Mouse (Mus musculus) E14TG2a.4 (cell line): ENCODE data around the gene Tmem189.
A peak's percentile ranks its signal among the peaks of the same experiment; 100 is the strongest.
"Not testable (repeated sequence)": the region's sequence is repeated elsewhere in the genome, so short reads cannot be mapped to it uniquely, and the experiment has no call there.

Experiments
- H3K27me3 ChIP-seq: 2 replicates; pipeline ENCODE4 v1.6.1; 2014; ENCODE audit warnings: low read length, control low read depth; ENCODE audit not compliant: insufficient read depth
- H3K36me3 ChIP-seq: 2 replicates; pipeline ENCODE4 v1.6.1; 2014; ENCODE audit warnings: low read length, control low read depth; ENCODE audit not compliant: insufficient read depth
- H3K4me1 ChIP-seq: replicated peaks from 2 replicates; pipeline ENCODE4 v1.6.1; 2014; ENCODE audit warnings: low read depth, low read length, control low read depth
- H3K4me3 ChIP-seq: replicated peaks from 2 replicates; pipeline ENCODE4 v1.5.1; 2014; ENCODE audit warnings: mild to moderate bottlenecking, low read length
- H3K9me3 ChIP-seq: 2 replicates; pipeline ENCODE4 v1.6.1; 2014; ENCODE audit warnings: low read length, control low read depth
- CTCF ChIP-seq: conservative IDR thresholded peaks from 2 replicates; pipeline ENCODE4 v1.5.1; 2014; ENCODE audit warnings: low read length
- NANOG ChIP-seq: IDR thresholded peaks from 2 replicates; pipeline ENCODE4 v1.6.1; 2014; ENCODE audit warnings: borderline replicate concordance, low read length, mixed read lengths
- POU5F1 ChIP-seq: IDR thresholded peaks from 2 replicates; pipeline ENCODE4 v1.6.1; 2014; ENCODE audit warnings: low read length, borderline replicate concordance

Tmem189 gene

DNA sequence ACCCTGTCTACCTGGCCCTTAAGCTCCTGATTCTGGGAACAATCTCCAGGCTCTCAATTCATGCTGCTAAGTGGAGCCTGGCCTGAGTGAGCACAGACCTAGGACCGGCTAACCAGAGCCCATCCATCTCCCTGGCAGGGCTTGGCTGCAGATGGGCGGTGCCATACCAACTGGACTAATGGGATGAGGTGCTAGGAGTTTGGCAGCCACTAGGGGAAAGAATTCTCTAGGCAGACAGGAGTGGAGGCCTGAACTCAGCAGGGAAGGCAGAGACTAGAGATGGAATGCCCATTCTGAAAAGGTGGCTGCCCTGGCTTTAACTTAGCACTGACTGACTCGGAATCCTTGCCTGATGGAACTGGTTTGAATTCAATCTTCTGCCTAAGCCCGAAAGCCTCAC, 43.2 kb downstream of the Tmem189 start:
- Histone ChIP-seq H3K4me3 (no peak overlapping the region), H3K4me1 (peaks cover 11% of the 10 kb centered on the region; the same call in 1 of the 2 replicates), H3K27me3 (no peaks in the 10 kb centered on the region), H3K9me3 (no peaks in the 10 kb centered on the region), H3K36me3 (peaks cover 74% of the 10 kb centered on the region)
- TF ChIP-seq NANOG (no peak), CTCF (peak; percentile 23; the same call in 1 of the 2 replicates), POU5F1 (no peak)

DNA sequence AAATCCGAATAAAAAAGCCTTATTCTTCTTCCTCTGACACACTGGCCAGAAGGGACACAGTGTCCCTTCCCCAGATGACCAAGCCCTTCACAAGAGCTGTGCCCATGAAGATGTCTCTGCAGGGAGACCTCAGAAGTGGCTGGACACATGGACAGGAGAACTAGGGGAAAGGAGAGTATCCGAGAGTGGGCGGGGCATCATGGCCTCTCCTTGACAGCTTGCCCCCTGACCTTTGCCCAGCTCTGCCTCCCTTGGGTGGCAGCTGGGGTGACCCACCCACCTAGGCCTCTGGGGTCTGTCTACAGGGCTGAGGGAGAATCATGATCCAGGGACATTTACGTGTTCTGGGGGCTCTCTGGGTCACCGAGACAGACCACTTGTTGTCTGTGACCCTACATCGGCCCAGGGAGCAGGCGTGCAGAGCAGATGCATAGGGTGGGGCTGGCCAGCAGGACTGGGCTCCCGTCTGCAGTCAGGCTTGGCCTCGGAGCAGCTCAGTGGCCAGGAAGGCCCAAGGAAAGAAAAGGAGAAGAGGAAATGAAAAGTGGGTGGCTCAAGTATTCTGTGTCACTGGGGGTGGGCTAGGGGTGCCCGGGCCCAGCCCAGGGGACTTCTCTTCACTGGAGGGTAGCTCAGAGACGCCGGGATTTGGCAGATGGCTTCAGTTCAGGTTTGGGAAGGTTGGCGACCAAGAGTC, 46.1 kb downstream of the Tmem189 start:
- H3K4me1 ChIP-seq = peaks cover 11% of the 10 kb centered on the region
- H3K9me3 ChIP-seq, H3K27me3 ChIP-seq, H3K4me3 ChIP-seq: not testable (repeated sequence)
- H3K36me3 ChIP-seq = peaks cover 46% of the 10 kb centered on the region

DNA sequence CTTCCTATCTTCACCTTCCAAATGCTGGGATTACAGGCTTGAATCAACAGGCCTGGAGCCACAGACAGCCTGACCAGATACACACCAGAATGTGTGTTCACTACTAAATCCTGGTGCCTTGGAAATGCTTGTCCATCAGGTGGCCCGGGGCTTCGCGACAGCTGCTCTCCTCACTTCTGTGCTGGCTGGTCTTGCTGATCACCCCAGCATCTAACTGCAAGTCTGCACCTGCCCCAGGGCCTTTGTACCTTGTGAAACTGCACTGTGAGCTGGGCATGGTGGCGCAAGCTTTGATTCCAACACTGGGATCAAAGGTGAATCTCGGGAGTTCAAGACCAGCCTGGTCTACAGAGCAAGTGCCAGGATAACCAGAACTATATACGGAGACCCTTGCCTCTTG, 47.5 kb downstream of the Tmem189 start:
- no peak overlapping the region for H3K4me3 ChIP-seq
- peaks cover 4% of the 10 kb centered on the region; the same call in 1 of the 2 replicates for H3K27me3 ChIP-seq
- TF ChIP-seq POU5F1 = no peak
- TF ChIP-seq NANOG = no peak
- TF ChIP-seq CTCF = no peak
- H3K36me3 ChIP-seq = peaks cover 35% of the 10 kb centered on the region
- H3K4me1 ChIP-seq = peaks cover 11% of the 10 kb centered on the region
- H3K9me3 ChIP-seq = no peaks in the 10 kb centered on the region

DNA sequence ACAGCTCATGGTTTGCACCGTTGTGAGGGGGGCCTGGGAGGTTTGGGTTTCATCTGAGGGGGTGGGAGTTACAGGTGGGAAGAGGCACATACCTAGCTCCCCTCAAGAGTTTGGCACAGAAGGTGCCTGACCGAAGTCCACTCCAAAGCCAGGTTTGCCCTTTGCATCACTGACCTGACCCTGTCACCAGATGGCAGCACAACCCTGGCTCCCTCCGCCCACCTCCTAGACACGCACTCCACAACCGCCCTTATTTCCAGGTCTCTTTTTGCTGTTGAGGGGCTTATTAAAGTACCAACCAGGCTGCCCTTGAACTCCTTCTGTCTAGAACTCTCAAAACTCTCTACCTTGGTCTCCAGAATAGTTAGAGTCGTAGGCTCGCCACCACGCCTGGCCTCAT, 48.3 kb downstream of the Tmem189 start:
- TF ChIP-seq NANOG = no peak
- 0 out of 2 replicates have a peak, but pooled peaks have one; percentile 18 for TF ChIP-seq CTCF
- TF ChIP-seq POU5F1 = no peak
- peaks cover 4% of the 10 kb centered on the region; the same call in 1 of the 2 replicates for H3K27me3 ChIP-seq
- H3K4me1 ChIP-seq = peaks cover 5% of the 10 kb centered on the region
- no peaks in the 10 kb centered on the region for H3K9me3 ChIP-seq
- H3K4me3 ChIP-seq = no peak overlapping the region
- H3K36me3 ChIP-seq = peaks cover 32% of the 10 kb centered on the region

DNA sequence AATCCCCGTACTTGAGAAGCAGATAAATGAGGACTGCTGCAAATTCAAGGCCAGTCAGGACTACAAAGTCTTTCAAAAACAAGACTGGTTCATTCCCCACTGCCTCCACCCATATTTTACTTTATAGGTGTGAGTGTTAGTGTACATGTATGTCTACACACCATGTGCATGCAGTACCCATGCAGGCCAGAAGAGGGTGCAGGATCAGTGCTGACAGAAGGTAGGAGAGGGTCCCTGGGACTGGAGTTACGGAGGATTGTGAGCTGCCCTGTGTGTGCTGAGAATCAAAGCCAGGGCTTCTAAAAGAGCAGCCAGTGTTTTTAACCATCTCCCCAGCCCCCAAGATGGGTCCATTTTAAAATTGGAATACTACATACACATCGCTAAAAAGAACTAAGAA, 49.3 kb downstream of the Tmem189 start:
- Histone ChIP-seq H3K36me3 (peaks cover 22% of the 10 kb centered on the region), H3K27me3 (peaks cover 4% of the 10 kb centered on the region; the same call in 1 of the 2 replicates), H3K4me1 (peaks cover 3% of the 10 kb centered on the region), H3K9me3 (no peaks in the 10 kb centered on the region), H3K4me3 (no peak overlapping the region)
- TF ChIP-seq POU5F1 = no peak
- peak; percentile 95 for TF ChIP-seq CTCF
- TF ChIP-seq NANOG = no peak

DNA sequence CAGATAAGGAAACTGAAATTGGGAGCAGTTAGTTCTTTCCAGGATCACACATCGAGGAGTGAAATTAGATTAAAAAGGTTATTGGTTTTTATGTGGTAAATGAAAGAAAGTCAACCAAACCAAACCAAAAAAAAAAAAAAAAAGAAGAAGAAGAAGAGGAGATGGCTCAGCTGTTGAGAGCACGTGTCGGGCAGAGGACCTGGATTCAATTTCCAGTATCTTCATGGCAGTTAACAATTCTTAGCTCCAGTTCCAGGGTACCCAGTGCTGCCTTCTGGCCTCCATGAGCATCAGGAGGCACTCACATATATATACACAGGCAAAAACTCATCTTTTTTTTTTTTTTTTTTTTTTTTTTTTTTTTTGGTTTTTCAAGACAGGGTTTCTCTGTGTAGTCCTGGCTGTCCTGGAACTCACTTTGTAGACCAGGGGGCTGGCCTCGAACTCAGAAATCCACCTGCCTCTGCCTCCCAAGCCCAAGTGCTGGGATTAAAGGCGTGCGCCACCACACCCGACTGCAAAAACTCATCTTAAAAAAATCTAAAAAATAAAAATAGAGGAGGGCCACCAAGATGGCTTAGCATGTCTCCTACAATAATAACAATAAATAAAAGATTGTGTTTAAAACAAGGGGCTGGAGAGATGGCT, 54.6 kb downstream of the Tmem189 start:
- H3K27me3 ChIP-seq = peaks cover 4% of the 10 kb centered on the region; the same call in 1 of the 2 replicates
- H3K4me3 ChIP-seq = peak overlapping the region; percentile 24; the same call in 1 of the 2 replicates
- peaks cover 5% of the 10 kb centered on the region for H3K36me3 ChIP-seq
- H3K4me1 ChIP-seq = peaks cover 37% of the 10 kb centered on the region
- TF ChIP-seq CTCF (no peak), POU5F1 (no peak), NANOG (no peak)
- H3K9me3 ChIP-seq = no peaks in the 10 kb centered on the region

DNA sequence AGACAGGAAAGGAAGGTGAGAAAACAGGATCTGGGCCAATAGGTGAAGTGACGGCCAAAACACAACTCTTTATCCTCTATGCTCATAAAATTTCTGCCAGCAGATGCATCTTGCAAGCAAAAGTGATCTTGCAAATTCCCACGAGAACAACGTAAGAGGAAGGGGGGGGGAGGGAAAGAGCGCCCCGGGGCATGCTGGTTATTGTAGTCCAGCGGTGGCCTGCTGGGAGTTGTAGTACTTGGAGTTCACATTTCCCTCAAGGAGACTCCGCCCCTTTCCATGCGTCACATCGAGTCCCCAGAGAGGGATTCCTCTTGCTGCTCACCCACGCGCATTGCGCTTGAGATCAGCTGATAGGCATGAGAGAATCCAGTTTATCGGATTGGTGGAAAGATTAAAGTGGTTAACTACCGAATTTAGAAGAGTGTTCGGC, 55.3 kb downstream of the Tmem189 start:
- Histone ChIP-seq H3K9me3 (no peaks in the 10 kb centered on the region), H3K4me3 (peak overlapping the region; percentile 50), H3K4me1 (peaks cover 43% of the 10 kb centered on the region), H3K36me3 (peaks cover 11% of the 10 kb centered on the region), H3K27me3 (peaks cover 4% of the 10 kb centered on the region; the same call in 1 of the 2 replicates)
- TF ChIP-seq CTCF = no peak
- no peak for TF ChIP-seq POU5F1
- TF ChIP-seq NANOG = no peak

DNA sequence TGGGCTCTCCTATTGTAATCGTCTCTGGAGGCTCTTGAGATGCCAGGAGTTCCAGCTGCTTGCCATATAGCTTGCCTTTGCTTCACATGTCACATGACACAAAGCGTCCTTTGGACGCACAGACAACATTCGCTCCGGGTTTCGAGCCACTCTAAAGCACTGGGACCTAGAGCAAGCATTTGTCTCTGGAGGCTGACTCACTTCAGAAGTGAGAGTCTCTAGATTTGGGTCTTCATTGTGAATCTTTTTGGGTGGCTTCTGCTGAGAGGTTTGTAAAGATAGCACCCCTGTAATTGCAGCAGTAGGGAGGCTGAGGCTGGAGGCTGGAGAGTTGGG, 56.1 kb downstream of the Tmem189 start:
- H3K36me3 ChIP-seq = peaks cover 20% of the 10 kb centered on the region
- TF ChIP-seq CTCF (no peak), POU5F1 (no peak), NANOG (no peak)
- H3K4me1 ChIP-seq = peaks cover 52% of the 10 kb centered on the region
- no peaks in the 10 kb centered on the region for H3K27me3 ChIP-seq
- H3K4me3 ChIP-seq = no peak overlapping the region
- no peaks in the 10 kb centered on the region for H3K9me3 ChIP-seq

DNA sequence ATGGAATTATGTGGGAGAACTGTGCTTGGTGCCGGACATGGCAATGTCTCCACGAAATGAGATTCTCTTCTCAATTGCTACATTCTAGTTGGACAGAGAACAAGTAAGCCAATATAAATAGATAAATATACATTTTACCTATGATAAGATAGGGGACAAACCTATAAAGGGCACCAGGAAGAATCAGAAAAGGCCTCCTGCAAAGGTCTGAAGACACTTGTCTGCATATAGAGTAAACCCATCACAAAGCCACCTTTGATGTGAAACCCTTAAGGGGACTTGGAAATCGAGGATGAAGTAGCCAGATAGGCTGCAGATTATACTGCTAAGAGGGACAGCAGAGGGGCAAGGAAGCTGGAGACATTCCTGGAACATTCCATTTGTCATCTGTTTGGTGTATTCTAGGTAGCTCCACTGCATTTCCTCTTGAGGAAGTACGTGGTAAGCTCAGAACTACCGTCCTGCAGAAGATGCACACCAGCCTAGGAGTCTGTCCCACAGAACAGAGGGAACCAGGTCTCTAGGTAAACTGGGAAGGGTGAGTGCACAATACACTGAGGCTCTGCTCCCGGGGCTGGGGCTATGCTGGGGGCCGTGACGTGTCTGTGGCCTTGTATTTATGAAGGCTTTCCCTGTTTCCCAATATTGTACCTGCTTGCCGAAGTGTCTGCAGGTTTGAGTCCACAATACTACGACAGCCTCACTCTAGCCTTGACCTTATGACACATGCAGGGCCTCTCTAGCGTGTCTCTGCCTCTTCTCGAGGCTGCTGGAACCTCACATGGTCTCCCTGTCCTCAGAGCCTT, 56.7 kb downstream of the Tmem189 start:
- Histone ChIP-seq H3K36me3 (peaks cover 26% of the 10 kb centered on the region), H3K9me3 (no peaks in the 10 kb centered on the region), H3K4me1 (peaks cover 57% of the 10 kb centered on the region), H3K27me3 (no peaks in the 10 kb centered on the region), H3K4me3 (peak overlapping the region; percentile 89)
- TF ChIP-seq NANOG (no peak), CTCF (no peak), POU5F1 (no peak)
